Mouse (Mus musculus) retina, embryonic 14.5 days (tissue): Measurements from ENCODE around the gene Pde1c.

Source experiments
- DNase-seq: peaks from one replicate; pipeline ENCODE4 v3.0.0-alpha.2; 2015; ENCODE audit warnings: low spot score

Gene Pde1c

GRCm38 (mm10) chr6:56447917-56448316, 121.0 kb downstream of the Pde1c start:
- DNase-seq, result peak; percentile 63

GRCm38 (mm10) chr6:56441501-56441900, 127.4 kb downstream of the Pde1c start:
- DNase-seq, result peak; percentile 18

GRCm38 (mm10) chr6:56425846-56426245, 143.1 kb downstream of the Pde1c start:
- DNase-seq, result no peak

GRCm38 (mm10) chr6:56422866-56423265, 146.0 kb downstream of the Pde1c start:
- DNase-seq, result peak; percentile 43

GRCm38 (mm10) chr6:56416191-56416590, 152.7 kb downstream of the Pde1c start:
- no peak for DNase-seq

- DNase-seq, result no peak
These were observed 179.7 kb downstream of the Pde1c start for GRCm38 (mm10) chr6:56389178-56389577.

GRCm38 (mm10) chr6:56376359-56376758, 192.5 kb downstream of the Pde1c start:
- no peak for DNase-seq

GRCm38 (mm10) chr6:56374180-56374579, 194.7 kb downstream of the Pde1c start:
- DNase-seq, result no peak

GRCm38 (mm10) chr6:56373753-56374152, 195.2 kb downstream of the Pde1c start:
- no peak for DNase-seq

- no peak for DNase-seq
These were observed 195.7 kb downstream of the Pde1c start for GRCm38 (mm10) chr6:56373046-56373751.

- no peak for DNase-seq
These were observed 199.4 kb downstream of the Pde1c start for GRCm38 (mm10) chr6:56369462-56369861.

- no peak for DNase-seq
These were observed 200.8 kb downstream of the Pde1c start for GRCm38 (mm10) chr6:56368116-56368515.

- no peak for DNase-seq
These were observed 201.6 kb downstream of the Pde1c start for GRCm38 (mm10) chr6:56367257-56367656.

GRCm38 (mm10) chr6:56362650-56363049, 206.3 kb downstream of the Pde1c start:
- no peak for DNase-seq

GRCm38 (mm10) chr6:56362128-56362545, 206.8 kb downstream of the Pde1c start:
- peak; percentile 82 for DNase-seq

- DNase-seq, result no peak
These were observed 207.4 kb downstream of the Pde1c start for GRCm38 (mm10) chr6:56361348-56362127.

GRCm38 (mm10) chr6:56360086-56360485, 208.8 kb downstream of the Pde1c start:
- no peak for DNase-seq

- no peak for DNase-seq
These were observed 209.8 kb downstream of the Pde1c start for GRCm38 (mm10) chr6:56359126-56359525.

GRCm38 (mm10) chr6:56347207-56347606, 221.7 kb downstream of the Pde1c start:
- DNase-seq, result no peak

GRCm38 (mm10) chr6:56345082-56345481, 223.8 kb downstream of the Pde1c start:
- no peak for DNase-seq

GRCm38 (mm10) chr6:56342005-56342404, 226.9 kb downstream of the Pde1c start:
- no peak for DNase-seq

GRCm38 (mm10) chr6:56335811-56336446, 233.0 kb downstream of the Pde1c start:
- DNase-seq, result no peak

GRCm38 (mm10) chr6:56332149-56332548, 236.8 kb downstream of the Pde1c start:
- no peak for DNase-seq
